9 mouse cellular contexts compared by ENCODE assay signal in genomic region chr17:45591701-45592605, GRCm38 (mm10). TPM values are rescaled to one million over a fixed set of nuclear protein-coding genes. Genes with fewer than 3 reads are reported as not detected.
DNase-seq lines count a peak whose midpoint lies in the region; ATAC-seq and TF ChIP-seq lines count a peak whose summit lies in the region.
"Had no signal": no experiment of that assay in that cellular context is flagged by ENCODE, and none has a peak within 500 bp of the region (broad histone marks: within the 10 kb centered on the region; RNA-seq: fewer than 3 reads in every experiment).

No protein-coding gene starts in this region.

- ATAC-seq in hindbrain, postnatal 0 days = peak; percentile 2; the same call in 1 of the 2 replicates
- ATAC-seq in liver, embryonic 16.5 days (ENCODE audit: low read depth) = no peak
- ATAC-seq: Patski had no signal

- peak overlapping the region; percentile 17; the same call in 1 of the 2 replicates for H3K4me3 ChIP-seq in left cerebral cortex, adult 2 months
- no peak overlapping the region; the same call in 1 of the 2 replicates for H3K4me3 ChIP-seq in hindbrain, postnatal 0 days (ENCODE audit: low read length)
- H3K4me3 ChIP-seq in liver, embryonic 16.5 days (ENCODE audit: low read depth, low read length) = peak overlapping the region; percentile 92

- no peaks in the 10 kb centered on the region for H3K36me3 ChIP-seq in hindbrain, postnatal 0 days (ENCODE audit: insufficient read depth, low read length)
- peaks cover 34% of the 10 kb centered on the region for H3K36me3 ChIP-seq in liver, embryonic 16.5 days (ENCODE audit: control insufficient read depth, insufficient read depth)

- no peaks in the 10 kb centered on the region for H3K9me3 ChIP-seq in hindbrain, postnatal 0 days (ENCODE audit: low read length)
- H3K9me3 ChIP-seq in liver, embryonic 16.5 days (replicated peaks; ENCODE audit: control insufficient read depth, low read length) = no peaks in the 10 kb centered on the region

- intact Hi-C loops in left cerebral cortex, adult 2 months (cut with DNase I) = no loop called here

- no peaks in the 10 kb centered on the region for H3K27me3 ChIP-seq in hindbrain, postnatal 0 days (ENCODE audit: insufficient read depth, low read length)
- no peaks in the 10 kb centered on the region for H3K27me3 ChIP-seq in liver, embryonic 16.5 days (ENCODE audit: control insufficient read depth, insufficient read depth, low read depth, low read length)
- H3K27me3 ChIP-seq: Patski had no signal

- H3K4me1 ChIP-seq in hindbrain, postnatal 0 days (ENCODE audit: insufficient read depth, low read length) = peaks cover 30% of the 10 kb centered on the region
- peaks cover 52% of the 10 kb centered on the region for H3K4me1 ChIP-seq in liver, embryonic 16.5 days (ENCODE audit: control insufficient read depth, low read depth, low read length)

- no peak for DNase-seq in left cerebral cortex, adult 2 months (ENCODE audit: extremely low spot score in 1 of 2, low spot score in 2 of 2)
- no peak for DNase-seq in left cerebral cortex, adult 11 months (ENCODE audit: low spot score)
- DNase-seq in adrenal gland, postnatal 14 days = peak; percentile 66
- peak; percentile 87 for DNase-seq in gastrocnemius, postnatal 25 days
- peak; percentile 29 for DNase-seq in hindbrain, postnatal 0 days (ENCODE audit: low spot score)
- no peak for DNase-seq in left cerebral cortex, adult 9 months (ENCODE audit: low spot score in 2 of 2)
- DNase-seq in urinary bladder, postnatal 10 days (ENCODE audit: low spot score) = no peak

- TF ChIP-seq CTCF in left cerebral cortex, adult 2 months (IDR thresholded peaks at IDR 0.05) = no peak
- TF ChIP-seq CTCF in hindbrain, postnatal 0 days (IDR thresholded peaks at IDR 0.05; ENCODE audit: low read depth) = no peak

- WGBS in hindbrain, postnatal 0 days = 45% methylated on average over 16 of the region's 16 CpGs
- WGBS in liver, embryonic 16.5 days (ENCODE audit: insufficient replicate concordance) = 54% methylated on average over 16 of the region's 16 CpGs

- H3K4me2 ChIP-seq in hindbrain, postnatal 0 days (ENCODE audit: low read depth, low read length) = peak overlapping the region; percentile 97
- peak overlapping the region; percentile 99 for H3K4me2 ChIP-seq in liver, embryonic 16.5 days (ENCODE audit: low read depth, low read length)

- H3K9ac ChIP-seq in hindbrain, postnatal 0 days (replicated peaks; ENCODE audit: low read length) = peak overlapping the region; percentile 41; the same call in 1 of the 2 replicates
- H3K9ac ChIP-seq in liver, embryonic 16.5 days (ENCODE audit: low read depth, low read length) = peak overlapping the region; percentile 91

- H3K27ac ChIP-seq in left cerebral cortex, adult 2 months = peak overlapping the region; percentile 69
- H3K27ac ChIP-seq in hindbrain, postnatal 0 days = peak overlapping the region; percentile 12
- H3K27ac ChIP-seq in liver, embryonic 16.5 days (ENCODE audit: low read length) = peak overlapping the region; percentile 95

RNA-seq across cellular contexts. Expression of gene Slc29a1, which starts 7.5 kb away (rescaled TPM):
- 10 to 100 TPM; 19.7 to 23.6 TPM for total RNA-seq in left cerebral cortex, adult 2 months (2021)
- total RNA-seq in adrenal gland, postnatal 14 days (2021) = 114 and 140 TPM in 2 replicates
- 10 to 100 TPM; 41.4 to 42.2 TPM for total RNA-seq in gastrocnemius, postnatal 25 days (2021)
- 170 and 354 TPM in 2 replicates for total RNA-seq in hindbrain, postnatal 0 days (2014; rRNA removed)
- polyA plus RNA-seq in hindbrain, postnatal 0 days (2015; fragmentation: Nextera tagmentation; extraction: Ambion mirVana) = 60.6 and 77.6 TPM in 2 replicates
- polyA plus RNA-seq in liver, embryonic 16.5 days (2015; fragmentation: Nextera tagmentation; extraction: Ambion mirVana) = 154 and 162 TPM in 2 replicates

RNA-seq across cellular contexts. Expression of gene Mymx, which starts 9.9 kb away (rescaled TPM):
- total RNA-seq in left cerebral cortex, adult 2 months (2021) = not detected
- 0.44 TPM in 1 of 2 replicates, not detected in the other for total RNA-seq in adrenal gland, postnatal 14 days (2021)
- 1 to 10 TPM in 1 of 2 experiments, under 1 TPM in 1; 0.36 to 1.4 TPM for total RNA-seq in gastrocnemius, postnatal 25 days (2021)
- total RNA-seq in hindbrain, postnatal 0 days (2014; rRNA removed) = not detected in 2 replicates
- polyA plus RNA-seq in hindbrain, postnatal 0 days (2015; fragmentation: Nextera tagmentation; extraction: Ambion mirVana) = not detected in 2 replicates
- 0.30 and 0.35 TPM in 2 replicates for polyA plus RNA-seq in liver, embryonic 16.5 days (2015; fragmentation: Nextera tagmentation; extraction: Ambion mirVana)
- polyA plus RNA-seq: Patski had no signal

RNA-seq across cellular contexts. Expression of gene Hsp90ab1, which starts 18.9 kb away (rescaled TPM):
- total RNA-seq in left cerebral cortex, adult 2 months (2021) = 1,000 to 10,000 TPM; 1,492 to 1,507 TPM
- 1,351 and 1,485 TPM in 2 replicates for total RNA-seq in adrenal gland, postnatal 14 days (2021)
- total RNA-seq in gastrocnemius, postnatal 25 days (2021) = 100 to 1,000 TPM; 839 to 859 TPM
- 982 and 1,365 TPM in 2 replicates for total RNA-seq in hindbrain, postnatal 0 days (2014; rRNA removed)
- 1,472 and 1,504 TPM in 2 replicates for polyA plus RNA-seq in hindbrain, postnatal 0 days (2015; fragmentation: Nextera tagmentation; extraction: Ambion mirVana)
- 564 and 565 TPM in 2 replicates for polyA plus RNA-seq in liver, embryonic 16.5 days (2015; fragmentation: Nextera tagmentation; extraction: Ambion mirVana)

RNA-seq across cellular contexts. Expression of gene Slc35b2, which starts 28.3 kb away (rescaled TPM):
- total RNA-seq in left cerebral cortex, adult 2 months (2021) = 10 to 100 TPM; 21.5 to 26.3 TPM
- 54.8 and 56.1 TPM in 2 replicates for total RNA-seq in adrenal gland, postnatal 14 days (2021)
- 10 to 100 TPM; 17.5 to 21.5 TPM for total RNA-seq in gastrocnemius, postnatal 25 days (2021)
- 105 and 139 TPM in 2 replicates for total RNA-seq in hindbrain, postnatal 0 days (2014; rRNA removed)
- polyA plus RNA-seq in hindbrain, postnatal 0 days (2015; fragmentation: Nextera tagmentation; extraction: Ambion mirVana) = 90.3 and 94.0 TPM in 2 replicates
- polyA plus RNA-seq in liver, embryonic 16.5 days (2015; fragmentation: Nextera tagmentation; extraction: Ambion mirVana) = 45.3 and 46.5 TPM in 2 replicates

RNA-seq across cellular contexts. Expression of gene Nfkbie, which starts 36.5 kb away (rescaled TPM):
- total RNA-seq in left cerebral cortex, adult 2 months (2021) = 1 to 10 TPM; 2.3 to 2.4 TPM
- 3.6 and 8.7 TPM in 2 replicates for total RNA-seq in adrenal gland, postnatal 14 days (2021)
- under 1 TPM; 0.48 to 0.69 TPM for total RNA-seq in gastrocnemius, postnatal 25 days (2021)
- total RNA-seq in hindbrain, postnatal 0 days (2014; rRNA removed) = 7.7 and 9.2 TPM in 2 replicates
- 5.2 and 6.0 TPM in 2 replicates for polyA plus RNA-seq in hindbrain, postnatal 0 days (2015; fragmentation: Nextera tagmentation; extraction: Ambion mirVana)
- polyA plus RNA-seq in liver, embryonic 16.5 days (2015; fragmentation: Nextera tagmentation; extraction: Ambion mirVana) = 1.8 TPM in 2 replicates

Comparison
In these comparisons a context has a peak if more than half of its experiments do, and no peak if none do; other contexts are left out.
1. DNase-seq: peak in adrenal gland, postnatal 14 days (single experiment), gastrocnemius, postnatal 25 days (single experiment) and hindbrain, postnatal 0 days (single experiment); none in left cerebral cortex, adult 2 months (0 of 2), left cerebral cortex, adult 11 months (single experiment), left cerebral cortex, adult 9 months (0 of 2) and urinary bladder, postnatal 10 days (single experiment).
2. H3K27ac ChIP-seq: peak in every context shown above with its lines; median percentile 95 in liver, embryonic 16.5 days; 69 in left cerebral cortex, adult 2 months; 12 in hindbrain, postnatal 0 days.